Mouse (Mus musculus) midbrain, embryonic 16.5 days (tissue): Measurements from ENCODE around the gene Gm5244. TPM values are rescaled to one million over a fixed set of nuclear protein-coding genes. Genes with fewer than 3 reads are reported as not detected.

ENCODE experiments used
- ATAC-seq: fragments of 200-750 bp; cut with Nextera tagmentation; 2 replicates; pipeline ENCODE4 v1.8.0; 2017; ENCODE audit warnings: moderate TSS enrichment
- H3K27ac ChIP-seq: fragments of 300-500 bp; sonication (generic); 2 replicates; pipeline ENCODE4 v1.5.1; 2014; ENCODE audit warnings: mild to moderate bottlenecking, low read length, mixed read lengths
- H3K27me3 ChIP-seq: fragments of 300-500 bp; sonication (generic); 2 replicates; pipeline ENCODE4 v1.6.1; 2014; ENCODE audit warnings: low read depth, low read length, mixed read lengths; ENCODE audit not compliant: control insufficient read depth, insufficient read depth
- H3K36me3 ChIP-seq: fragments of 300-500 bp; sonication (generic); 2 replicates; pipeline ENCODE4 v1.6.1; 2014; ENCODE audit warnings: mild to moderate bottlenecking, low read length, moderate library complexity, mixed read lengths; ENCODE audit not compliant: control insufficient read depth, insufficient read depth
- H3K4me1 ChIP-seq: fragments of 300-500 bp; sonication (generic); 2 replicates; pipeline ENCODE4 v1.6.1; 2014; ENCODE audit warnings: mild to moderate bottlenecking, low read length, mixed read lengths; ENCODE audit not compliant: control insufficient read depth, insufficient read depth
- H3K4me2 ChIP-seq: fragments of 300-500 bp; sonication (generic); 2 replicates; pipeline ENCODE4 v1.6.1; 2014; ENCODE audit warnings: mild to moderate bottlenecking, low read length, mixed read lengths
- H3K4me3 ChIP-seq: fragments of 300-500 bp; sonication (generic); 2 replicates; pipeline ENCODE4 v1.5.1; 2014; ENCODE audit warnings: low read depth, mild to moderate bottlenecking, low read length, moderate library complexity, mixed read lengths
- H3K9ac ChIP-seq: fragments of 300-500 bp; sonication (generic); 2 replicates; pipeline ENCODE4 v1.6.1; 2014; ENCODE audit warnings: low read depth, low read length, mixed read lengths
- H3K9me3 ChIP-seq: fragments of 300-500 bp; sonication (generic); replicated peaks from 2 replicates; pipeline ENCODE4 v1.6.1; 2014; ENCODE audit warnings: mild to moderate bottlenecking, low read length, mixed read lengths; ENCODE audit not compliant: control insufficient read depth, poor library complexity, severe bottlenecking
- WGBS: fragments of 180-500 bp; shearing (Covaris S2); extraction: QIAGEN DNeasy Blood & Tissue Kit; methylation state at CpG from one replicate; pipeline ENCODE4 v1.1.7; 2014; 5-methylcytosine and 5-hydroxymethylcytosine counted together
- polyA plus RNA-seq: library from polyadenylated mRNA; unstranded; fragments of >200 nt; fragmentation: Nextera tagmentation; extraction: Ambion mirVana; gene quantifications from 2 replicates; pipeline ENCODE4 v1.2.1, GENCODE M21; 2015

Gm5244 gene
- polyA plus RNA-seq, 1 experiment from 2014 or later, result not detected

DNA sequence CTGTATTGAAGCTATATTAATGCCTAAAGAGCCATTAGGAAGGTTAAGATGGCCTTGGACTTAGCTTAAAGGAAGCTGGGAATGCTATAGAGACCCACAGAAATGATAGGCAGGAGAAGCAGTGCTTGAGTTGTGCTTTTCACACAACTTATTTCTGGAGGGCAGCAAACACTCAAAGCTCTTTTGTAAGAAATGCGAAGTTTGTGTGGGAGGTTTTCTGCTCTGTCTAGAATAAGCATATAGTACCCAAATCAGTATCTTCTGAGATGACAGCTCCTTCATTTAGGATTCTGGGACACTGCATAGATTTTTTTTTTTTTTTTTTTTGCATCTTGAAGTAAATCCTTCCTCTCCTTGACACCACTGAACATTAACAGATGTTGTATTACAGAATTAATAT lies 8.0 kb upstream of the Gm5244 start:
- no peaks in the 10 kb centered on the region for H3K4me1 ChIP-seq
- H3K4me3 ChIP-seq, result no peak overlapping the region
- no peaks in the 10 kb centered on the region for H3K36me3 ChIP-seq
- ATAC-seq, result no peak
- no peak overlapping the region for H3K4me2 ChIP-seq
- H3K9me3 ChIP-seq, result no peaks in the 10 kb centered on the region
- WGBS, result 89% methylated on average over 1 of the region's 1 CpGs
- no peak overlapping the region for H3K9ac ChIP-seq
- no peak overlapping the region for H3K27ac ChIP-seq
- no peaks in the 10 kb centered on the region for H3K27me3 ChIP-seq

DNA sequence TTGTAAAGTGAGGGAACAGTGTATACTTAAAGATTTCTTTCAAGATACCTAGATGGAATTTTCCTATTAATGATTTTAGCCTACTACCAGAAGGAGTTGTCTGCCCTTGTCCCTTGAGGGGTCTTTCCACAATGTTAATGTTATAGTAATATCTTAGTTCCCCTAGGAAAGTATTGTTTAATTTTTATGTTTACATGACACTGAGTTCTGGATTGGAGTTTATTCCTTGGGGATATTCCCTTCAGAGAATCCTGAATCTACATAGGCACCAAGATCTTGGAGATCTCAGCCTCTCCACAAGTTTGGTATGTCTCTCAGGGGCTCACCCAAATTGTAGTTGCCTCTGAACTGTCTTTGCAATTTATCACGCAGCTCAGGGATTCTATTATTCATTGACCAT lies 10.5 kb downstream of the Gm5244 start, which contains the start of gene Olfr1444:
Olfr1444 (plus strand) TSS at position 301 of the 400 bp plus-strand sequence.
- H3K4me1 ChIP-seq, result no peaks in the 10 kb centered on the region
- no peak within 1 kb of the TSS for H3K4me3 ChIP-seq
- no peak within 1 kb of the TSS for H3K9ac ChIP-seq
- WGBS, result 63% methylated on average over 1 of the region's 1 CpGs
- no peaks in the 10 kb centered on the region for H3K27me3 ChIP-seq
- no peak within 1 kb of the TSS for H3K27ac ChIP-seq
- ATAC-seq, result no peak
- H3K9me3 ChIP-seq, result no peaks in the 10 kb centered on the region
- no peaks in the 10 kb centered on the region for H3K36me3 ChIP-seq
- H3K4me2 ChIP-seq, result no peak within 1 kb of the TSS

DNA sequence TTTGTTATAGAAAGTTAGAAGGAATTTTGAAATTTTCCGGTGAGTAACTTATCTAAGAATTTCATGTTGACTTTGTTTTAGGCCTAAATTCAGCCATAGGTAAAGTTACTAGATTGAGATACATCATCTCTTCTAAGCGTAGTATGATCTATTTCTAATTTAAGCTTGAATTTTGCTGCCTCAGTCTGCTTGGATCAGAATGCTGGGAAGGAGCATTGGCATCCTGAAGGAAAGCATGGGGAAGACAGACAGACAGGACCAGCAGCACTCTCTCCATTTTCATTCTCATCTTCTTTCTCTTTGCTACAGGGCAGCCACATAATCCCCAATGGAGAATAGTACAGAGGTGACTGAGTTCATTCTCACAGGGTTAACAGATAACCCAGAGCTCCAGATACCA lies 37.1 kb downstream of the Gm5244 start, which contains the start of gene Olfr1445:
Olfr1445 (plus strand) TSS at position 301 of the 400 bp plus-strand sequence.
- Histone ChIP-seq H3K27me3 (no peaks in the 10 kb centered on the region), H3K4me3 (no peak within 1 kb of the TSS), H3K9ac (no peak within 1 kb of the TSS), H3K4me1 (no peaks in the 10 kb centered on the region), H3K36me3 (no peaks in the 10 kb centered on the region), H3K9me3 (0 out of 2 replicates have a peak, but pooled peaks cover 4% of the 10 kb centered on the region), H3K27ac (no peak within 1 kb of the TSS), H3K4me2 (no peak within 1 kb of the TSS)
- whole genome bisulfite sequencing, result 77% methylated on average over 2 of the region's 2 CpGs
- no peak for ATAC-seq

DNA sequence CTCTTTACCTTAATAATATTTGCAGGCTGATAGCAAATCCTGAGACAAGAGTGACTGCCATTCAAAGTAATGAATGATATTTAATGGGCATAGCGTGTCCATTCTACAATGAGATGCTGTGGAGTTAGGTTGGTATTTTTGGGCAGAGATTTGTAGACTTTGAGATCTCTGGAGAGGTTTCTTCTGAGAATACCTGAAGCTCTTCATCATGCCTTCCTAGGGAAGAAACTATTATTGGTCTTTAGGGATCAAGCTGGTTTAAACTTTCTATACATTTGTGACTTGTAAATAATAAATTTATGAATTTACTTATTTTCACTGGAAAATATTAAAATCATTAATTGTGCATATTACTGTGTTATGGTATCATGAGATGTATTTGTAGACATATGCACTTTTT lies 46.9 kb downstream of the Gm5244 start, which contains the start of gene Olfr1446:
Olfr1446 (minus strand) TSS at position 101 of the 400 bp plus-strand sequence.
- Histone ChIP-seq H3K4me3 (no peak within 1 kb of the TSS), H3K9me3 (no peaks in the 10 kb centered on the region), H3K9ac (no peak within 1 kb of the TSS), H3K4me1 (no peaks in the 10 kb centered on the region), H3K4me2 (no peak within 1 kb of the TSS), H3K27ac (no peak within 1 kb of the TSS), H3K27me3 (no peaks in the 10 kb centered on the region), H3K36me3 (no peaks in the 10 kb centered on the region)
- no peak for ATAC-seq
- 80% methylated on average over 1 of the region's 1 CpGs for WGBS

Other genes starting within 250 kb of the Gm5244 start
- gene Gm4952, start 246.7 kb upstream of the Gm5244 start, polyA plus RNA-seq, result 0.09 TPM in 1 of 2 replicates, not detected in the other
- not detected in 2 replicates for gene Glyat, start 213.4 kb upstream of the Gm5244 start, polyA plus RNA-seq
- gene Olfr1442, start 176.2 kb upstream of the Gm5244 start, polyA plus RNA-seq, result not detected in 2 replicates
- not detected in 2 replicates for gene Olfr1443, start 168.6 kb upstream of the Gm5244 start, polyA plus RNA-seq
- not detected in 2 replicates for gene Keg1, start 150.9 kb upstream of the Gm5244 start, polyA plus RNA-seq
- 1.4 and 2.0 TPM in 2 replicates for gene Cntf, start 81.0 kb upstream of the Gm5244 start, polyA plus RNA-seq
- 11.0 and 12.0 TPM in 2 replicates for gene Zfp91, start 50.6 kb upstream of the Gm5244 start, polyA plus RNA-seq
- 0.63 and 0.85 TPM in 2 replicates for gene Lpxn, start 50.5 kb upstream of the Gm5244 start, polyA plus RNA-seq
- not detected in 2 replicates for gene Olfr1444, start 10.6 kb downstream of the Gm5244 start, polyA plus RNA-seq
- not detected in 2 replicates for gene Olfr1445, start 37.2 kb downstream of the Gm5244 start, polyA plus RNA-seq
- not detected in 2 replicates for gene Olfr1446, start 46.8 kb downstream of the Gm5244 start, polyA plus RNA-seq
- not detected in 2 replicates for gene Olfr1447, start 57.1 kb downstream of the Gm5244 start, polyA plus RNA-seq
- gene Olfr1448, start 77.7 kb downstream of the Gm5244 start, polyA plus RNA-seq, result not detected in 2 replicates
- gene Olfr1449, start 84.2 kb downstream of the Gm5244 start, polyA plus RNA-seq, result not detected in 2 replicates
- gene Olfr1450, start 103.6 kb downstream of the Gm5244 start, polyA plus RNA-seq, result not detected in 2 replicates
- gene Olfr1451, start 148.3 kb downstream of the Gm5244 start, polyA plus RNA-seq, result not detected in 2 replicates
- gene Olfr1453, start 181.6 kb downstream of the Gm5244 start, polyA plus RNA-seq, result not detected in 2 replicates
- not detected in 2 replicates for gene Olfr1454, start 213.9 kb downstream of the Gm5244 start, polyA plus RNA-seq